24 mouse cellular contexts compared by ENCODE assay signal in genomic region chr4:153945741-153946140, GRCm38 (mm10). TPM values are rescaled to one million over a fixed set of nuclear protein-coding genes. Genes with fewer than 3 reads are reported as not detected.
A peak's percentile ranks its signal among the peaks of the same experiment; 100 is the strongest.
DNase-seq lines count a peak whose midpoint lies in the region; ATAC-seq and TF ChIP-seq lines count a peak whose summit lies in the region.
"Had no signal": no experiment of that assay in that cellular context is flagged by ENCODE, and none has a peak within 500 bp of the region (broad histone marks: within the 10 kb centered on the region; RNA-seq: fewer than 3 reads in every experiment).

No protein-coding gene starts in this region.

- H3K36me3 ChIP-seq in midbrain, postnatal 0 days (ENCODE audit: insufficient read depth, low read length) = no peaks in the 10 kb centered on the region
- no peaks in the 10 kb centered on the region for H3K36me3 ChIP-seq in midbrain, embryonic 10.5 days
- H3K36me3 ChIP-seq: embryonic facial prominence, embryonic 13.5 days; embryonic facial prominence, embryonic 15.5 days; forebrain, embryonic 10.5 days; forebrain, embryonic 12.5 days; G1E had no signal

- H3K9me3 ChIP-seq in midbrain, postnatal 0 days (ENCODE audit: low read length) = no peaks in the 10 kb centered on the region
- H3K9me3 ChIP-seq in midbrain, embryonic 10.5 days (replicated peaks) = no peaks in the 10 kb centered on the region
- H3K9me3 ChIP-seq: embryonic facial prominence, embryonic 13.5 days; embryonic facial prominence, embryonic 15.5 days; forebrain, embryonic 10.5 days; forebrain, embryonic 12.5 days; G1E had no signal

- ATAC-seq in midbrain, postnatal 0 days (ENCODE audit: low FRiP score) = no peak
- ATAC-seq: CD4-positive, CD25-positive, alpha-beta regulatory T cell, adult 4 months; forebrain, embryonic 14.5 days; forebrain, postnatal 0 days had no signal

- peaks cover 7% of the 10 kb centered on the region for H3K27me3 ChIP-seq in midbrain, postnatal 0 days (ENCODE audit: insufficient read depth, low read length)
- peaks cover 24% of the 10 kb centered on the region for H3K27me3 ChIP-seq in midbrain, embryonic 10.5 days (ENCODE audit: low read depth, poor library complexity, severe bottlenecking)

- H3K9ac ChIP-seq in midbrain, postnatal 0 days (replicated peaks; ENCODE audit: low read length, poor library complexity, severe bottlenecking) = no peak overlapping the region
- H3K9ac ChIP-seq: embryonic facial prominence, embryonic 13.5 days; embryonic facial prominence, embryonic 15.5 days; forebrain, embryonic 12.5 days; forebrain, postnatal 0 days had no signal

- no peaks in the 10 kb centered on the region for H3K4me1 ChIP-seq in midbrain, postnatal 0 days (ENCODE audit: insufficient read depth, low read length)
- H3K4me1 ChIP-seq in midbrain, embryonic 10.5 days = peaks cover 13% of the 10 kb centered on the region

- H3K4me2 ChIP-seq in midbrain, postnatal 0 days (ENCODE audit: low read depth, low read length, poor library complexity, severe bottlenecking) = no peak overlapping the region
- H3K4me2 ChIP-seq: embryonic facial prominence, embryonic 13.5 days; embryonic facial prominence, embryonic 15.5 days; forebrain, embryonic 12.5 days had no signal

- no peak for TF ChIP-seq CTCF in midbrain, postnatal 0 days (IDR thresholded peaks at IDR 0.05)

- intact Hi-C loops in left cerebral cortex, postnatal 4 days (cut with DNase I) = loop anchor here (5.0 kb wide), 1 partner anchor 1408 kb away; no protein-coding TSS in a partner anchor
- intact Hi-C loops in left cerebral cortex, postnatal 36 days (cut with DNase I) = no loop called here

- 86% methylated on average over 6 of the region's 6 CpGs for WGBS in midbrain, postnatal 0 days
- WGBS in midbrain, embryonic 10.5 days = 88% methylated on average over 6 of the region's 6 CpGs

- DNase-seq in cerebellum, postnatal 10 days = peak; percentile 73 to 78
- DNase-seq in cerebellum, postnatal 4 days (ENCODE audit: low spot score in 2 of 2) = no peak
- DNase-seq in left cerebral cortex, postnatal 4 days = peak; percentile 29
- no peak for DNase-seq in left cerebral cortex, postnatal 36 days (ENCODE audit: low spot score in 2 of 2)
- DNase-seq in midbrain, postnatal 0 days (ENCODE audit: low spot score) = peak; percentile 22
- no peak for DNase-seq in midbrain, embryonic 10.5 days (ENCODE audit: low spot score)
- DNase-seq: adrenal gland, adult 2 months; adrenal gland, postnatal 10 days; adrenal gland, postnatal 25 days; B cell, adult 2 months; cerebellum, adult 11 months; cerebellum, adult 2 months; cerebellum, adult 9-10 months; cerebellum, postnatal 25 days; embryo, embryonic 11 days; forebrain, postnatal 0 days had no signal

- H3K4me3 ChIP-seq in midbrain, postnatal 0 days (ENCODE audit: low read depth, low read length) = no peak overlapping the region
- H3K4me3 ChIP-seq in midbrain, embryonic 10.5 days = no peak overlapping the region
- H3K4me3 ChIP-seq: embryonic facial prominence, embryonic 13.5 days; embryonic facial prominence, embryonic 15.5 days; erythroblast, embryonic 14.5 days; forebrain, embryonic 10.5 days; forebrain, embryonic 12.5 days had no signal

- no peak overlapping the region for H3K27ac ChIP-seq in midbrain, postnatal 0 days (ENCODE audit: low read depth, low read length)
- H3K27ac ChIP-seq in midbrain, embryonic 10.5 days (replicated peaks) = no peak overlapping the region
- H3K27ac ChIP-seq: embryonic facial prominence, embryonic 13.5 days; embryonic facial prominence, embryonic 15.5 days; forebrain, embryonic 10.5 days; forebrain, embryonic 12.5 days had no signal

RNA-seq across cellular contexts. Expression of gene A430005L14Rik, which starts 11.3 kb away (rescaled TPM):
- 10 to 100 TPM; 17.2 to 19.2 TPM for total RNA-seq in left cerebral cortex, postnatal 4 days (2021)
- 10 to 100 TPM; 24.6 to 26.4 TPM for total RNA-seq in left cerebral cortex, postnatal 36 days (2021)
- 31.3 and 38.4 TPM in 2 replicates for total RNA-seq in midbrain, postnatal 0 days (2014; rRNA removed)
- polyA plus RNA-seq in midbrain, postnatal 0 days (2015; fragmentation: Nextera tagmentation; extraction: Ambion mirVana) = 46.1 and 50.4 TPM in 2 replicates
- polyA plus RNA-seq in midbrain, embryonic 10.5 days (2016; fragmentation: Nextera tagmentation; extraction: Ambion mirVana) = 138 and 162 TPM in 2 replicates

RNA-seq across cellular contexts. Expression of gene Dffb, which starts 29.2 kb away (rescaled TPM):
- 10 to 100 TPM; 15.1 to 17.0 TPM for total RNA-seq in left cerebral cortex, postnatal 4 days (2021)
- total RNA-seq in left cerebral cortex, postnatal 36 days (2021) = 10 to 100 TPM; 10.5 to 15.3 TPM
- total RNA-seq in midbrain, postnatal 0 days (2014; rRNA removed) = 19.8 and 20.8 TPM in 2 replicates
- polyA plus RNA-seq in midbrain, postnatal 0 days (2015; fragmentation: Nextera tagmentation; extraction: Ambion mirVana) = 9.7 and 10.1 TPM in 2 replicates
- 13.1 and 14.3 TPM in 2 replicates for polyA plus RNA-seq in midbrain, embryonic 10.5 days (2016; fragmentation: Nextera tagmentation; extraction: Ambion mirVana)

RNA-seq across cellular contexts. Expression of gene Cep104, which starts 29.3 kb away (rescaled TPM):
- total RNA-seq in left cerebral cortex, postnatal 4 days (2021) = 10 to 100 TPM; 22.5 to 23.1 TPM
- 10 to 100 TPM; 30.8 to 35.9 TPM for total RNA-seq in left cerebral cortex, postnatal 36 days (2021)
- 9.6 and 11.6 TPM in 2 replicates for total RNA-seq in midbrain, postnatal 0 days (2014; rRNA removed)
- 11.7 and 12.0 TPM in 2 replicates for polyA plus RNA-seq in midbrain, postnatal 0 days (2015; fragmentation: Nextera tagmentation; extraction: Ambion mirVana)
- polyA plus RNA-seq in midbrain, embryonic 10.5 days (2016; fragmentation: Nextera tagmentation; extraction: Ambion mirVana) = 21.5 and 22.8 TPM in 2 replicates

Comparison
In these comparisons a context has a peak if more than half of its experiments do, and no peak if none do; other contexts are left out.
1. DNase-seq: peak in cerebellum, postnatal 10 days (2 of 2), left cerebral cortex, postnatal 4 days (single experiment) and midbrain, postnatal 0 days (single experiment); none in cerebellum, postnatal 4 days (0 of 2), left cerebral cortex, postnatal 36 days (0 of 2) and midbrain, embryonic 10.5 days (single experiment).